Mouse (Mus musculus) R1 (cell line): ENCODE measurements around the gene Rabac1.

Experiments
- DNase-seq: peaks from one replicate; pipeline ENCODE4 v3.0.0-alpha.2; 2018; ENCODE audit warnings: low read depth, low spot score

Rabac1 gene

DNA sequence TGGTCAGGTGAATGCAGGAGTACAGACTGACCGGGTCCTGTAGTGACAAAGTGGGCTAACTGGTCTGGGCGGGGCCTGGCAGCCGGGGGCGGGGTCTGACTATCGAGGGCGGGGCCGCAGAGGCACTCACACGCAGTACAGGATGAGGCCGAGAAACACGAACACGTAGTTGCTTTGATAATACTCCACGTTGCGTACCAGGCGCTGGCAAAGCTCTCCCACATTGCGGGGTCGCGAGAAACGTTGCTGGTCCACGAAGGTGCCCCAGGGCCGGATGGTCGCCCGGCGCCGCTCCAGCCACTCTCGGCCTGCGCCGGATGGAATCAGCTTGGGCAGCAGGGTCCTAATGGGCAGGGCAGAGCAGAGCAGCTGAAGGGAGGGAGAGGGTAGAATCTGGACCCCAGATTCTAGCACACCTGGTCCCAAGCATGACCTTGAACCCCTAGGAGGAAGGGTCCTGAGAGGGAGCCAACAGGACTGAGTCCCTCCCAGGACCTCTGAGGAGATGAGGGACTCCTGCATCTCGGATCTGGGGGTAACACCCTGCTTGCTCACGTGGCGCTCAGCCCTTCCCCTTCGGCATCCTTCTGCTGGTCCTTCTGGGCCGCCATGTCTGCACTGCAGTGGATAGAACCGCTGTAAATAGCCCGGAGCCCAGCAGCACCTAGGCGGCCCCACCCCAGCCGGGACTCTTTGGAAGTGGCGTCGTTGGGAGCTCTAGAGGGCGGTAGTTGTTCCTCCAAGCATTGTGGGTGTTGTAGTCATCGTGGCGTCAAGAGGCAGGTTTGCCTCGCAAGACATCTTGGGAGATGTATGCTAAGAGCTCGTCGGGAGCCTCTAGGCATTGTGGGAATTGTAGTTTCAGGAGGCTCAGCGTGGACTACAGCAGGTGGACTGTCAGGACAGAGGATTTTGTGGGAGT lies at the start of gene Rabac1:
Gene Rabac1, minus strand, starts transcription at position 783 of the 922 bp plus-strand sequence.
- peak; percentile 99 for DNase-seq

DNA sequence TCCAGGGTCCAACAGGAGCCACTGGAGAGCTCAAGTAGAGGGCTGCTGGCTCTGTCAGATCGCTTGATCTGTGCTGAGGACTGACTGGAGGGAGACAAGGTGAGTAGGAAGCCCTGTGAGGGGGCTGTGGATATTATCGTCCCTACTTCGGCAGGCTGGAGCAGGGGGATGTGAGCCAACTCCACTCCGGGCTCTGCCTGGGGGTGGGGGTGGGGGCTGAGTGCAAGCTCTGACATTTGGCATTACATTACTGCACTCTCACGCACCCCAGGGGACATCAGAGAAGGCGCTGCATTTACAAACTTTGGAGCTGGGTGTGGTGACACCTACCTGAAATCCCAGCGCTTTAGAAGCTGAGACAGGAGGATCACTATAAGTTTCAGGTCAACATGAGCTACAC lies 39.0 kb upstream of the Rabac1 start:
- DNase-seq, result no peak

DNA sequence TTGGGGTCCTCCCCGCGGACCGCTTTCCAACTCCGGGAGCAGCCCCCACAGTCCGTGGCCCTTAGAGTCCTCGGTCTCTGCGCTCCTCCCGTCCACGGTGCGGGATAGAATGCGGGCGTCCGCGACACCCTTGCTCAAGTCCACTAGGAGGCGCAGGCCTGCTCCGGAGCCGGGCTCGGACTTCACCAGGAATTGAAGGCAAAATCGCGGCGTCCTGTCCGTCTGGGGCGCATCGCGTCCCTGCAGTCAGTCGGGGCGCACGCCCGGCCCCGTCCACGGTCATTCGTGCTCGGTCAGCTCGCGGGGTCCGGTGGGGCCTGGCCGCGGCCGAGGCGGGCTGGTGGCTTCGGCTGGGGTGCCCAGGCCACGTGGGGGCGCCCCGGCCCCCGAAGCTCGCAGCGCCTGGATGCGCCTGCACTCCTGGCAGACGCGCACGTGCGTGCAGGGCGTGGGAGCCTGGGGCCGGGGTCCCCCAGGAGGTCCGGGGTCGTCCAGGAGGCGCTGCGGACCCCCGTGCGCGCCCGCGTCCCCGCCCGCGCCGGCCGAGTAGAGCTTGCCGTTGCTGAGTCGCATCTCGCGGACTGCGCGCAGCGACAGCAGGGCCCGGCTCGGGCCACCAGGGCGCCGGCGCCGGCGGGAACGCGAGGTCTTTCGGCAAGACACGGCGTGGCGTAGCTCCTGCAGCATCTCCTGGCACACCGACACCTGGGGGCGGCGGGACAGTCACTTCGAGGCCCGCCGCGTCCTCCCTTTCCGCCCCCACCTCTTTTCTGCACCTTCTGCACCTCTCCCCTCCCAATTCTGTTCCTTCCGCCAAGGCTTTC lies 37.7 kb upstream of the Rabac1 start:
- DNase-seq, result peak; percentile 81

DNA sequence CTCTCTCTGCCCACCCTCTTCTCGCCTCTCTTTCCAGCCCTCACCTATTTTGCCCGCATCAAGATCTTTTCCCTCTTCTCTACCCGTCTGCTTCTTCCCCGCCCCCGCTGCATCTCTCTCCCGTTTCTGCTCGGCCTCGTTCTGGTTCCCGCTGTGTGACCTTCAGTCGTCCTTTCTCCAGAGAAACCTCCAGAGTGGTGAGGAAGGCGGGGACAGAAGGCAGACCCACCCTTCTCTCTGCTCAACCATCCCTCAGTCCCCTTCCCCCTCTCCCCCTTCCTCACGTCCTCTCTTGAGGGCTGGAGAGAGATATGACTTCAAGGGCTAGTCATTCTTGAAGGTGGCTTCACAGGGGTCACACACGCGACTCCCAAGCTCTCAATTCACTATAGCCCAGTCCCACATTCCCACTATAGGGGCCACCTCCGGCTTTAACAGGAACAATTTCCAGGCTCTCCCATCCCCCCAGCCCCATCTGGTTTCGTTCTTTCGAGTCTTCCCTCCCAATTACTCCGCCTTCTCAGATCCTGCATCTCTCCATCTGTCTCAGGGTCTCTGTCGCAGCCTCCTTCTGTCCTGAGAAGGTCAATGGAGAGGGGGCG lies 36.6 kb upstream of the Rabac1 start:
- peak; percentile 91 for DNase-seq

DNA sequence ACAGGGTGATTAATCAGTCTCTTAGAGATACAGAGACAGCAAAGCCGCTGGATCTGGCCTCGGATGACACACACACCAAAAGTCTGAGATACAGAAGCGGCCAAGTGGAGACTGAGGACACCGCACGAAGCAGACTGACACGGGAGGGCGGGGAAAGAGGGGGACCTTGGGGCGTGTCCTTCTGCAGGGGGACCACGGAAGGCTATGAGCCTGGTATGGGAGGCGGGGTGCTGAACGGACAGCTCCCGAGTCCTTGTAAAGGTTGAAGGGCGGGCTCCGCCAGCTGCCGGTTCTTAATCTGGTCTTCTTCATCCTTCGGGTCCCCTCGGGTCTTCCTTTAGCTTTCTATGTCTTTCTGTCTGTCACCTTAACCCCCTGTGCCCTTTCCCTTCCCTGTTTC lies 36.1 kb upstream of the Rabac1 start:
- DNase-seq, result peak; percentile 86

DNA sequence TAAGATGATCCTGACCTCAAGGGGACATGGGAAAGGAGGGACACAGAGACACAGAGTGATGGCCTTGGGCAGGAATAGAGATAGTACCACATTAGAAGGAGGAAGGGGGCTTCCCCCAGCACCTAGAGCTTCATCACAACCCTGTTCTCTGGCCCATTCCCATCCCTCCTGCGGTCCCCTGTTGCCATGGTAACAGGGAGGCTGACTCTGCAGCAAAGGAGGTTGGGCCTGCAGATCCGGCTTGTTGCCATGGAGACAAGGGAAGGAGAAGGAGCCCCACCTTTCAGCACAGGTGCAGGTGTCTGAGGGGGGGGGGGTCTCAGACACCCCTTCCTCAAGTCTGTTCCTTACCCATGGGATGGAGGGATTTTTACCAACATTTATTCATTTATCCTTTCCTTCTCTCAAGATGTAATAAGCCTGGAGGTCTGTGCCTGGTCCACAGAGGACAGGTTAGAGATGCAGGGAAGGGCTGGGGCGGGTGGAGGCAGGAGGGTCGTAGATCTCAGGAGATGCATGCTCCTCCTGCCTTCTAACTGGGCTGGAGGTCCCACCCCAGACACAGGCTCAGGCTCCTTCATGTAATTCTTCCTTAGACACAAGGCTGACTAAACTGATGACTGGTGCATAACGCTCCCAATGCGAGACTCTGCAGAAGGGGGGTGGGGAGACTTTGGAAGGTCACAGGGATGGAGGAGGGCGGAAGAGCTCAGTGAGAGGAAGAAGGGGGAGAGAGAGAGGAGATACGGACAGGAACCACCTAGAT lies 35.2 kb upstream of the Rabac1 start:
- peak; percentile 92 for DNase-seq

DNA sequence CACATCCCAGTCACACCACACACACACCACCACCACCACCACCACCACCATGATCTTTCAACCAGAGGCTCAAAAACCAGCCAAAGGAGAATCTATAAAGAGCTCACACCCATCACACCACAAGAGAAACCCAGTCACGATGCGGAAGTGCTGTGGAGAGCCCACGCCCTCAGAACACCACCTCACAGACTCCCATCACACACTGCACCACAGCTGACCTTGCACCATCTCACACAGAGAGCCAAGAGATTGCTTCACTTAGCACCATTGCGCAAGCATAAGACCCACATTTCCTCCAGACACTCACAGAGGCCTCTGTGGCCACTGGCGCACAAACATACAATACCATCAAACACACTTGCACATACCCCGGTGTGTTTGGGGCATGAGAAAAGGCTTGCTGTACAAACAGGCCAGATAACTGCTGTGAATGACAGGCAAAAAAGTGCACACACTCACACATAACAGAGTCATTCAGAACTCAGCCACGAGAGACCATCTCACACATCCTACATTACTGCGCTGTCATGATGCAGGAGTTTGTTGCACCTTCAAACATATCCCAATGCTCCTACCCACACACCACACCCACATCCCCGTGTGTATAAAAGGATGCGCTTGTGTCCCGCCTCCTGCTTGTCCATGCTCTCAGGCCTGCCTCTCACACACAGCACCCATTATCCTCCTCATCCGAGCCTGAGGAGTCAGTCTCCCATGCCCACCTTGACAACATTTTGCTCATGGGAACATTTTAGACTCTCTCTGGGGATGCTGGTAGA lies 34.2 kb upstream of the Rabac1 start:
- DNase-seq, result no peak

DNA sequence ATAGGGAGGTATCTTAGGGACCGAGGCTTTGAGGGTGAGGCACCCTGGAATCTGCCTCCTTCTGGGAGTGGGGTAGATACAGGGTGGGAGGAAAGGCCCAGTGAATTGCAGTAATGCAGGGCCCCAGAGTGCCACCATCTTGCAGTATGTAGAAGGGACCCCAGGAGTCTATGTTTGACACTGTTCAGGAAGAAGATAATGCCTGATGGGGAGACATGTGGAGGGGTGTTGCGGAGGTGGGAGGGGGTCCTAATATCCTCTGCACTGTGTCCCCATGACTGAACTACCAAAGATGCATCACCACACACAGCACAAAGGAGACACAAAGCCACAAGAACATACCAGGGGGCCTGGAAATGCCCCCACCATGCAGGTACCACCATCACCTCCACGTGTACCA lies 33.6 kb upstream of the Rabac1 start:
- DNase-seq, result no peak

DNA sequence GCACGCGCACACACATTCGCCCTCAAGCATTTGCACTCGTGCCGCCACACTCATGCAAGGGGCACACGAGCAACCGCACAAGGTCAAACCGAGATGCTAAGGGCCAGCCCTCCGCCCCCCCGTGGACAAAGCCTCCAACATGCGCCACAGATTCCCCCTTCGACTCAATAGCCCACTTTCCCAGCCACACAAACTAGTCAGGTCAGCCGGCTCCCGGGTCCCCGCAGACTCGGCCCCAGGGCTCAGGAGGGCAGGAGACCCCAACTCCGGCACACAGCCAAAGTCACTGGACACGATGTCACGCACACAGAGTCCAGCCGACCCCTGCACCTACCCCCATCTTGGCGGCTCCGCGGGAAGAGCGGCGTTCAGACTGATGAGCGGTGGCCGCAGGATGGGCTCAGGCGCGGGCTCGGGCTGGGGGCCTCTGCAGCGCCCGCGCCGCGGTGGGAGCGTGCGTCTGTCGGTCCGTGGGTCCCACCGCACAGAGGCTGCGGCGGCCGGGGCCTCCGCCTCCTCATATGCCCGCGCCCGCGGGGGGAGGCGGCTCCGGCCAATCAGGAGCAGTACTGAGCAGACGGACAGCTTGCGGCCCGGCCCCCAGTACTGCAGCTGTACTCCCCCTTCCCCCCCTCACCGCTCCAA lies 33.0 kb upstream of the Rabac1 start, which contains the start of gene Atp1a3:
Gene Atp1a3, minus strand, starts transcription at position 538 of the 645 bp plus-strand sequence.
- peak; percentile 40 for DNase-seq

DNA sequence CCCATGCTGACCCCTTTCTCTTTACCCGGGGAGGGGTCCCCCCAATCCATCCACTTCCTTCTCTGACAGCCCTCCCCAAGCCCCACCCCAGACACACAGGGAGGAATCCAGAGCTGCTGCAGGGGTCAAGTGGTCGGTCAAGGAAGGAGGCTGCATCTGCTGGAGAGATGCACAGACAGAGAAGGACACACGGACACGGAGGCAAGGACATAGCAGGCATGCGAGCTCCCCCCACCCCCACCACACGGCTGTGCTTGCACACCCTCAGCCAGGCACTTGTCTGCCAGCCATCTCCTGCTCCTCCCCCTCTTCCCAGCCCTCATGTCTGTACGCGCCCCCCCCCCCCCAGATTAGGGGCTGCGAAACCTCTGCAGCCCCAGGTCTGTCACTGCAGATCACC lies 32.3 kb upstream of the Rabac1 start:
- DNase-seq, result no peak

DNA sequence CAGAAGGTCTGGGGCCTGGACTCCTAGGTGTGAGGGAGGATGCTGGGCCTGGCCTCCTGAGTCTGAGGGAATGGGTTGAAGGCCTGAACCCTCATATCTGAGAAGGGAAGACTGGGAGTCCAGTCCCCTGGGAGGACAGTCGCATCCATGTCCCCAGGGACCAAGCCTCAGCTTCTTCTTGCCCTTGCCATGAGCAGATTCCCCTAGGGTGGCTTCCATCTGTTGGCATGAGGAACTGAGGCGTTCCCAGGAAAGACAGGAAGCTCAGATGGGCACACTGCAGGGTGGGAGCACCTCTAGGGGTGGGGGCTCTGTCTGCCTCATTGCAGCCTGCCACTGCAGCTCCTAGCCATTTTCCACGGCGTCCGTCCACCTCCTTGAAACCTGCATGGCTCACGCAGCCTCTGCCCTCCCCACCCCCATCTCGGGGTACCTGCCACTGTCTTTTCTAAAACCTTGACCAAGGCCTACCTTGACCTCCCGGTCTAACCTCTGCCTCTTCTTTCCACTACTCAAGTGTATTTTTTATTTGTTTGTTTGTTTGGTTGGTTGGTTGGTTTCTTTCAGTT lies 31.4 kb upstream of the Rabac1 start:
- no peak for DNase-seq

DNA sequence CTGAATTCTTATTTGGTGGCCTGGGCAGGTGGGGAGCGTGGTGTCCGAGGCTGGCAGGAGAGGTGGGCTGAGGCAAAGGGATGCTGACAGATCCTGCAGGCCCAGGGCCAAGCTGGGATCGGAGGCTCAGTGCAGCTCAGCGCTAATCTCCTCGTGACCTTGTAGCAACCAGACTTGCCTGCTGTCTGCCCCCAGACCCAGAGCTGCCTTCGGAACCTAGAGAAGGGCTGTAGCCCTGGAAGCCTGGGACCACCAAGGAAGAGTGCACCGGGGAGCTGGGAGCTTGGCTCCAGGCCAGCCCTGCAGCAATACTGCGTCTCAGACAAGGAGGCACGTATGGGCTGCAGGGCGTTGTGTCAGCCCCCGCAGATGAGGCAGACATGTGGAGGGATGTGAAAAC lies 30.7 kb upstream of the Rabac1 start:
- no peak for DNase-seq

DNA sequence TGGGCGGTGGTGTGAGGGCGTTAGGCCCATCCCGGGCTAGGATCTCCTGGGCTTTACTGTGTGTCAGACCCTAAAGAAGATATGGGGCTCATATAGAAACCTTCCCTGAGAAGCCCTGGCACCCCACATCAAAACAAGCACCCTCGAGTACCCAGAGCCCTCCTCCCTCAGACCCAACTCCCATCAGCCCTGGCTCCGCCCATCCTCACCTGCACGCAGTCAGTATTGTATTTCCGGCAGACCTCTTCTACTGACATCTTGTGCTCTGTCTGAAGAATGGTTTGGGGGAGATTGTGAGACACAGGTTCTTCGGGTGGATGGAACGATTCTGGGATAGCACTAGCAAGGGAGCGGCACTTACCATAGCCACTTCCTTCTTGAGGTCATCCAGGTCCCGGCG lies 28.2 kb upstream of the Rabac1 start:
- no peak for DNase-seq

DNA sequence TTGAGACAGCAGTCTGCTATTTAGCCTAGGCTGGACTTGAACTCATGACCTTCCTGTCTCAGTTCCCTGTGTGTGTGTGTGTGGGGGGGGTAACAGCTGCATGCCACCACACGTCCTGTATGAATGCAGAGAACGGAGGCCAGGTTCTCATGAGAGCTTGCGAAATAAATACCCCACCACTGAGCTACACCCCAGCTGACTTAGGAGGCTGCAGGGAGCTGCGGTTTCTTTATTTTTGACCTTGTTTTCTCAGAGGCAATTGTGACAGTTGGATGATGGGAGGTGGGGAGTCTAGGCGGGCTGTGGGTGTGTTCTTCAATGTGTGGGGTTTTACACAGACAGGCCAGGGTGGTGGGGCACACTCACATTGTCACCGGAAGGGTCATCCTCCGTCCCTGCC lies 27.7 kb upstream of the Rabac1 start:
- DNase-seq, result no peak

DNA sequence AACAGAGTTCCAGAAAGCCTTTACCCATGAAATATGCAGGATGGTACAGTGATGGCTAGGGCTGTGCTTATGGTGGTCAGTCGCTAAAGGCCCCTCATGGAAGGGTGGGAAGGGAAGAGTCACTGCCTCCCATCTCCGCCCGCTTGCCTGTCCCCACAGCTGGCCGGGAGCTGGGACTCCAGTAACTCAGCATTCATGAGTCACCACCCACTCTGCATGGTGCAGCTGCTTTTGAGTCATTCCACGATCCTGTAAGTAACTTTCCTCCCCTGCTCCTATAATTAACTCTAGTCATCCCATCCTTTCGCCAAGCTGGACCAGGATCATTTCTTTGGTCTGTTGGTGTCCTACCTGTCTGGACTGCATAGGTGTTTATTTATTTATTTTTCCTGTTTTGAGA lies 20.5 kb upstream of the Rabac1 start:
- no peak for DNase-seq

DNA sequence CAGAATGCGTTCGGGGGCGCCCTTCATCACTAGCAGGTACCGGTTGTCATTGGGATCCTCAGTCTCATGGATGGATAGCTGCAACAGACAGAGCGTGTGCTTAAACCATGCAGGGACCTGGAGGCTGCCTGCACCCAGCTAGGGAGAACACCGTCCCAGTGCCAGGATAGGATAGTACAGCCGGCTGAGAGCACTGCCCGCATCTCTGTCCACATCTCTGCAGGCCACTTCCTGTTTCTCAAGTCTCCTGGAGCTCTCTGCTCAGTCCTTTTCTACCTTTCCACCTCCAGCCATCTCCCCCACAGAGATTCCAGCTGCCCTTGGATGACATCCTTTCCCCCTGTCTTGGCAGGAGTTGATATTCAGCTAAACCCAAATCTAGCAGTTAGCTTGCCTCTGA lies 17.9 kb upstream of the Rabac1 start:
- no peak for DNase-seq

DNA sequence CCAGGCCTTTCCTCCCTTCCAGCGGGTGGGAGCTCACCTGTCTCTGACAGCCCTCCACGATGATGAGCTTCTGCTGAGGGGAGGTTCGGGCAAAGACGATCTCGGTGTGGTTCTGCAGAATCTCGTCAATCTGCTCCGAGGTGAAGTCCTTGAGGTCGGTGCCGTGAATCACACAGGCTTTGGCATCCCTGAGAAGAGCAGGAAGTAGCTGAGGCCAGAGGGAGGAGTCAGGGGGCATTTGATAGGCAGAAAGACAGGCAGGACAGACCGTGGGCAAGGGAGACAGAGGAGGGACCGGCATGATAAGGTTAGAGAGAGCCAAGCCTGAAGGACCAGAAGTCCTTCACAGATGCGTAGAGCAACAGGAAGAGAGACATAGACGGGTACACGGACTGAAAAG lies 15.4 kb upstream of the Rabac1 start:
- DNase-seq, result no peak

DNA sequence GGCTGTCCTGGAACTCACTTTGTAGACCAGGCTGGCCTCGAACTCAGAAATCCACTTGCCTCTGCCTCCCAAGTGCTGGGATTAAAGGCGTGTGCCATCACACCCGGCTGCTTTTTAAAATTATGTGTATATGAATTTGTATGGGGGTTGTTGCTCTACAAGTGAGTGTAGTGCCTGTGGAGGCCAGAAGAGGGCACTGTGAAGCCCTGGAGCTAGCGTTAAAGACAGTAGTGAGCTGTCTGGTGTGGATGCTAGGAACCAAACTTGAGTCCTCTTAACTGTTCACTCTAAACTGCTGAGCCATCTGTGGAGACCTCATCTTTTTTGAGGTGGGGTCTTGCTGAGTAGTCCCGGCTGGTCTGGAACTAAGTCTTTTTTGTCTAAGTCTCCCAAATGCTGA lies 13.2 kb upstream of the Rabac1 start:
- DNase-seq, result peak; percentile 62

DNA sequence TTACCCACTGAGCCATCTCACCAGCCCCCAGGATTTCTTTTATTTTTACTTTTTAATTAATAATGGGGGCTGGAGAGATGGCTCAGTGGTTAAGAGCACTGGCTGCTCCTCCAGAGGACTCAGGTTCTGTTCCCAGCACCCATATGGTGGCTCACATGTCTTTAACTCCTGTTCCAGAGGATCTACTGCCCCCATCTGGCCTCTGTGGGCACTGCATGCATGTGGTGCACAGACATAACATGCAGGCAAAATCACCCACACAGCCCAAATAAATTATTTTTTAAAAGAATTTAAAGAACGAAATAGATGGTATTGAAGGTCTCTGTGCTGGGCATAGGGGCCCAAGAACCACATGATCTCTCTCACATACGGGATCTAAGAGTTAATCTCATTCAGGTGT lies 11.8 kb upstream of the Rabac1 start:
- DNase-seq, result peak; percentile 66

DNA sequence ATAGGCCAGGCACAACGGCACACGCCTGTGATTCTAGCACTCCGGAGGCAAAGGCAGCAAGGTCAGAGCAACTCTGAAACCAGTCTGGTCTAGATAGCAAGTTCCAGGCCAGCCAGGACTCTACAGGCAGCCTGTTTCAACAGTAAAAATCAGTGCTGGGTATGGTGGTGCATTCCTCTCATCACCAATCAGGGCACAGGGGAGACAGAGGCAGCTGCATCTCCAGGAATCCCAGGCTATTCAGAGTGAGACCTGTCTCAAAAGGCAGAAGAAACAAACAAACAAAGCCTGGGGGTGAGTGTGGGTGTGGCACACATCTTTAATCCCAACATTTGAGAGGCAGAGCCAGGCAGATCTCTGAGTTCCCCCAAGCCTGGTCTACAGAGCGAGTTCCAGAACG lies 10.8 kb upstream of the Rabac1 start:
- DNase-seq, result peak; percentile 68
